Mouse (Mus musculus) hindbrain, postnatal 0 days (tissue): ENCODE measurements at regions not wholly inside any gene's neighbourhood (a gene's known extent, or its start where the extent isn't known, plus 50 kb on each side); places are given as distances from the start of the nearest gene placed in this dataset.

Experiments used
- ATAC-seq: fragments of 200-750 bp; cut with Nextera tagmentation; 2 replicates; pipeline ENCODE4 v1.8.0; 2017; ENCODE audit warnings: mild to moderate bottlenecking, moderate TSS enrichment, moderate library complexity
- DNase-seq: peaks from one replicate; pipeline ENCODE4 v3.0.0-alpha.2; 2015; ENCODE audit warnings: low spot score
- H3K27ac ChIP-seq: fragments of 300-500 bp; sonication (generic); 2 replicates; pipeline ENCODE4 v1.5.1; 2014; ENCODE audit warnings: mild to moderate bottlenecking
- H3K27me3 ChIP-seq: fragments of 300-500 bp; sonication (generic); 2 replicates; pipeline ENCODE4 v1.6.1; 2014; ENCODE audit warnings: low read length, mixed read lengths; ENCODE audit not compliant: insufficient read depth
- H3K36me3 ChIP-seq: fragments of 300-500 bp; sonication (generic); 2 replicates; pipeline ENCODE4 v1.6.1; 2014; ENCODE audit warnings: low read length, mixed read lengths; ENCODE audit not compliant: insufficient read depth
- H3K4me1 ChIP-seq: fragments of 300-500 bp; sonication (generic); 2 replicates; pipeline ENCODE4 v1.6.1; 2014; ENCODE audit warnings: antibody characterized with exemption, low read length, mixed read lengths; ENCODE audit not compliant: insufficient read depth
- H3K4me2 ChIP-seq: fragments of 300-500 bp; sonication (generic); 2 replicates; pipeline ENCODE4 v1.6.1; 2014; ENCODE audit warnings: low read depth, mild to moderate bottlenecking, low read length, moderate library complexity, mixed read lengths
- H3K4me3 ChIP-seq: fragments of 300-500 bp; sonication (generic); 2 replicates; pipeline ENCODE4 v1.5.1; 2014; ENCODE audit warnings: low read length
- H3K9ac ChIP-seq: fragments of 300-500 bp; sonication (generic); replicated peaks from 2 replicates; pipeline ENCODE4 v1.6.1; 2014; ENCODE audit warnings: mild to moderate bottlenecking, low read length, moderate library complexity, mixed read lengths
- H3K9me3 ChIP-seq: fragments of 300-500 bp; sonication (generic); 2 replicates; pipeline ENCODE4 v1.6.1; 2016; ENCODE audit warnings: low read length, mixed read lengths
- CTCF ChIP-seq: IDR thresholded peaks from 2 replicates; pipeline ENCODE4 v1.5.1; 2016; ENCODE audit warnings: antibody characterized with exemption, control low read depth, low read depth
- WGBS: fragments of 180-500 bp; shearing (Covaris S2); extraction: QIAGEN DNeasy Blood & Tissue Kit; methylation state at CpG from one replicate; pipeline ENCODE4 v1.1.7; 2014; 5-methylcytosine and 5-hydroxymethylcytosine counted together

- H3K27me3 ChIP-seq = no peaks in the 10 kb centered on the region
- ATAC-seq (no peak), DNase-seq (no peak)
- no peak overlapping the region for H3K27ac ChIP-seq
- H3K9me3 ChIP-seq = no peaks in the 10 kb centered on the region
- no peaks in the 10 kb centered on the region for H3K36me3 ChIP-seq
- no peak overlapping the region for H3K9ac ChIP-seq
- no peak overlapping the region for H3K4me2 ChIP-seq
- TF ChIP-seq CTCF = no peak
- WGBS = 89% methylated on average over 6 of the region's 6 CpGs
- no peak overlapping the region for H3K4me3 ChIP-seq
- H3K4me1 ChIP-seq = no peaks in the 10 kb centered on the region
These were observed 417.0 kb upstream of the Jarid2 start for GRCm38 (mm10) chr13:44312237-44312636.

- Histone ChIP-seq H3K9me3 (no peaks in the 10 kb centered on the region), H3K4me2 (no peak overlapping the region), H3K4me3 (no peak overlapping the region), H3K36me3 (no peaks in the 10 kb centered on the region), H3K4me1 (no peaks in the 10 kb centered on the region), H3K9ac (no peak overlapping the region), H3K27me3 (no peaks in the 10 kb centered on the region), H3K27ac (no peak overlapping the region)
- WGBS = 63% methylated on average over 13 of the region's 13 CpGs
- TF ChIP-seq CTCF = no peak
- ATAC-seq (no peak), DNase-seq (no peak)
These were observed 412.4 kb upstream of the Jarid2 start for GRCm38 (mm10) chr13:44316747-44317446.

- TF ChIP-seq CTCF = no peak
- Histone ChIP-seq H3K4me3 (no peak overlapping the region), H3K4me1 (no peaks in the 10 kb centered on the region), H3K36me3 (no peaks in the 10 kb centered on the region), H3K4me2 (no peak overlapping the region), H3K27me3 (no peaks in the 10 kb centered on the region), H3K9me3 (no peaks in the 10 kb centered on the region), H3K9ac (no peak overlapping the region), H3K27ac (no peak overlapping the region)
- DNase-seq = no peak
- ATAC-seq = no peak
- WGBS = 69% methylated on average over 8 of the region's 8 CpGs
These were observed 411.7 kb upstream of the Jarid2 start for GRCm38 (mm10) chr13:44317596-44317995.

- no peak for ATAC-seq
- WGBS = 79% methylated on average over 9 of the region's 9 CpGs
- H3K9ac ChIP-seq = no peak overlapping the region
- no peak overlapping the region for H3K27ac ChIP-seq
- H3K4me1 ChIP-seq = no peaks in the 10 kb centered on the region
- no peaks in the 10 kb centered on the region for H3K9me3 ChIP-seq
- no peak for TF ChIP-seq CTCF
- H3K36me3 ChIP-seq = no peaks in the 10 kb centered on the region
- no peak overlapping the region for H3K4me3 ChIP-seq
- H3K4me2 ChIP-seq = no peak overlapping the region
- no peaks in the 10 kb centered on the region for H3K27me3 ChIP-seq
- DNase-seq = no peak
These were observed 410.2 kb upstream of the Jarid2 start for GRCm38 (mm10) chr13:44319101-44319500.

- no peaks in the 10 kb centered on the region for H3K36me3 ChIP-seq
- H3K4me1 ChIP-seq = no peaks in the 10 kb centered on the region
- 93% methylated on average over 9 of the region's 9 CpGs for WGBS
- ATAC-seq (no peak), DNase-seq (no peak)
- no peak overlapping the region for H3K27ac ChIP-seq
- no peaks in the 10 kb centered on the region for H3K9me3 ChIP-seq
- no peak overlapping the region for H3K4me3 ChIP-seq
- H3K27me3 ChIP-seq = no peaks in the 10 kb centered on the region
- no peak for TF ChIP-seq CTCF
- no peak overlapping the region for H3K4me2 ChIP-seq
- no peak overlapping the region for H3K9ac ChIP-seq
These were observed 409.8 kb upstream of the Jarid2 start for GRCm38 (mm10) chr13:44319511-44319910.

DNA sequence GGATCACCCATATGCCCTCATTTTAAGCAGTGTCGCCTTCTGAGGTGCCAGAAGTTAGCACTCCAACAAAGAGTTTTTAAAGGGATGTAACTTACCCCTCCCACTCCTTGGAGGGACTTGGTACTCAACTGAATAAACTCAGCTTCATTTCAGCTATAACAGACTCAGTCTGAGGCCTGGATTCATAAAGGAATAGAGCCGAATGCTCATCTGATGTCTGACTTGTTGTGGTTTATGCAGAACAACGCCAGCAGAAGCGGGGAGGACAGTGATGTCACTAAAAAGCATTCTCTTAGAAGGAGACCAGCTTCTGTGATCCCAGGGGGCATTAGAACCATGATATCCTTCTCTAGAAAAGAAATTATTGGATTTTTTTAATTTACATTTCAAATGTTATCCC is 409.0 kb upstream of the Jarid2 start:
- no peak for ATAC-seq
- WGBS = 91% methylated on average over 4 of the region's 4 CpGs
- no peak for TF ChIP-seq CTCF

DNA sequence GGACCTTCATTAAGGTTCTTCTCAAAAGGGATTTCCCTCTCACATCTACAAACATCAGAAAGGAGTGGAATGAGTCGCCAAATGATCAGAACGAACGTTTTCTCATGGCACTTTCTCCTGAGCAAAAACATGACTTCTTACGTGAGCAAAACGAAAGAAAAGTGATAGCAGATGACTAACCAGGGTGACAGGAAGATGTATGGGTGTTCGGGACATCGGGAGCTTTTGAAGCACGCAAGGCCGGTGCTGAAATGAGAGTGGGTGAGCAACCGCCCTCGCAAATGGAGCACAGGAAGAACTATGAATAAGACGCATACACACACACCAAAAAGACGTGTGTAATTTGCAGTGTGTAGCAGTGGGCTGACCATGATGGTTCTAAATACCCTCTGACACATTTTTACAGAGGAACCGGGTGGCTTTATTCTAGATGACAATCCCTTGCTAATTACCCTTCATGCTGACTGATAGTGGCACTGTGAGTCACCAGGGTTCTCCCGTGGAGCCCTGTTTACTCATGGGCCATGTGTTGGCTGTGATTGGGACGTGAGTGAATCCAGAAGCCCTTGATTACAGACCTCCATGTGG is 408.2 kb upstream of the Jarid2 start:
- H3K36me3 ChIP-seq = no peaks in the 10 kb centered on the region
- ATAC-seq (no peak), DNase-seq (no peak)
- H3K9ac ChIP-seq = no peak overlapping the region
- H3K4me3 ChIP-seq = no peak overlapping the region
- 80% methylated on average over 16 of the region's 16 CpGs for WGBS
- TF ChIP-seq CTCF = no peak
- H3K27me3 ChIP-seq = no peaks in the 10 kb centered on the region
- no peak overlapping the region for H3K27ac ChIP-seq
- H3K9me3 ChIP-seq = no peaks in the 10 kb centered on the region
- H3K4me1 ChIP-seq = no peaks in the 10 kb centered on the region
- H3K4me2 ChIP-seq = no peak overlapping the region

More for the DNA sequence above, 409.0 kb upstream of the Jarid2 start:
- no peak for DNase-seq
- Histone ChIP-seq H3K4me1 (no peaks in the 10 kb centered on the region), H3K4me2 (no peak overlapping the region), H3K36me3 (no peaks in the 10 kb centered on the region), H3K27me3 (no peaks in the 10 kb centered on the region), H3K9ac (no peak overlapping the region), H3K27ac (no peak overlapping the region), H3K9me3 (no peaks in the 10 kb centered on the region), H3K4me3 (no peak overlapping the region)
